ENCODE assay signal across 8 mouse cellular contexts in the genomic region with DNA sequence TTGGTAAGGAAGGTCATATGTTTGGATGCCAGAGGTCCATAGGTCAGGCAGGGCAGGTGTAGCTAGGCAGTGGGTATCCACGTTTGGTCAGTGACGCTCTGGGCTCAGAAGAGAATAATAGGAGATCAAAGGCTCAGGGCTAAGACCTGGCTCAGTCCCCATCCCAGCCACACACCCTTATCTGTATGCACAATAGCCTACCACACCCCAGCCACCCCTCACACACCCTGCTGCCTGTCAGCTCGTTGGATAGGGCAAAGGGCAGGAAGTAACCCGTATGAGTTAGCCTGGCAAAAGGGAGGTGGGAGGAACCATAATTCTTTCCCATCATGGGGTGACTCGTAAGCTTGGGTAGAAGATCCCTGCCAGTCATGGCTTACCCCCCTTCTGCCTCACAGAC. TPM values are rescaled to one million over a fixed set of nuclear protein-coding genes. Genes with fewer than 3 reads are reported as not detected.
DNase-seq lines count a peak whose midpoint lies in the region; ATAC-seq and TF ChIP-seq lines count a peak whose summit lies in the region.
"Had no signal": no experiment of that assay in that cellular context is flagged by ENCODE, and none has a peak within 500 bp of the region (broad histone marks: within the 10 kb centered on the region; RNA-seq: fewer than 3 reads in every experiment).

No protein-coding gene starts in this region.

- peak; percentile 11; the same call in 1 of the 2 replicates for ATAC-seq in lung, embryonic 15.5 days (ENCODE audit: borderline replicate concordance, extremely low read depth, low FRiP score, low TSS enrichment)
- no peak for ATAC-seq in lung, postnatal 0 days
- ATAC-seq in intestine, embryonic 15.5 days = peak; percentile 81

- 46% methylated on average over 5 of the region's 5 CpGs for WGBS in lung, embryonic 15.5 days
- WGBS in lung, postnatal 0 days = 40% methylated on average over 5 of the region's 5 CpGs
- 32% methylated on average over 5 of the region's 5 CpGs for WGBS in intestine, embryonic 15.5 days
- 13% methylated on average over 5 of the region's 5 CpGs for WGBS in small intestine, adult 2 months

- TF ChIP-seq POLR2A in small intestine, adult 2 months (IDR thresholded peaks at IDR 0.05; ENCODE audit: low read depth, low read length) = no peak

- no peak overlapping the region for H3K27ac ChIP-seq in lung, embryonic 15.5 days
- H3K27ac ChIP-seq in lung, postnatal 0 days (ENCODE audit: low read length) = no peak overlapping the region
- 0 out of 2 replicates have a peak overlapping the region, but pooled peaks have one; percentile 17 for H3K27ac ChIP-seq in intestine, embryonic 15.5 days
- H3K27ac ChIP-seq in small intestine, adult 2 months (ENCODE audit: insufficient read depth, low read depth, low read length) = peak overlapping the region; percentile 62
- H3K27ac ChIP-seq: limb, embryonic 12.5 days had no signal

- no peak for TF ChIP-seq EP300 in lung, postnatal 0 days (IDR thresholded peaks at IDR 0.05)

- H3K36me3 ChIP-seq in lung, embryonic 15.5 days = peaks cover 51% of the 10 kb centered on the region
- peaks cover 35% of the 10 kb centered on the region; the same call in 1 of the 2 replicates for H3K36me3 ChIP-seq in lung, postnatal 0 days (ENCODE audit: insufficient read depth, low read length)
- peaks cover 31% of the 10 kb centered on the region for H3K36me3 ChIP-seq in intestine, embryonic 15.5 days
- peaks cover 37% of the 10 kb centered on the region for H3K36me3 ChIP-seq in small intestine, adult 2 months (ENCODE audit: control insufficient read depth, insufficient read depth, low read length)

- no peaks in the 10 kb centered on the region for H3K9me3 ChIP-seq in lung, embryonic 15.5 days
- H3K9me3 ChIP-seq in lung, postnatal 0 days (ENCODE audit: low read length) = no peaks in the 10 kb centered on the region
- no peaks in the 10 kb centered on the region for H3K9me3 ChIP-seq in intestine, embryonic 15.5 days
- H3K9me3 ChIP-seq: limb, embryonic 12.5 days had no signal

- H3K4me1 ChIP-seq in lung, embryonic 15.5 days = peaks cover 54% of the 10 kb centered on the region
- H3K4me1 ChIP-seq in lung, postnatal 0 days (ENCODE audit: insufficient read depth, low read depth, low read length) = peaks cover 30% of the 10 kb centered on the region; the same call in 1 of the 2 replicates
- H3K4me1 ChIP-seq in intestine, embryonic 15.5 days (replicated peaks) = peaks cover 59% of the 10 kb centered on the region
- H3K4me1 ChIP-seq in small intestine, adult 2 months (ENCODE audit: control insufficient read depth, insufficient read depth, insufficient read length, low read length) = peaks cover 54% of the 10 kb centered on the region

- no peak for DNase-seq in lung, postnatal 0 days (ENCODE audit: low spot score)
- DNase-seq in c-Kit-positive CD71-positive TER-119-positive erythroid progenitor cells, embryonic 14.5 days (ENCODE audit: low spot score) = peak; percentile 79
- no peak for DNase-seq in MN1 (ENCODE audit: low spot score)
- no peak for DNase-seq in retina, postnatal 1 day

- TF ChIP-seq CTCF in lung, postnatal 0 days (IDR thresholded peaks at IDR 0.05) = no peak
- TF ChIP-seq CTCF in small intestine, adult 2 months (IDR thresholded peaks at IDR 0.05; ENCODE audit: extremely low read depth, insufficient read length, insufficient replicate concordance, low read depth, low read length) = no peak

- no peaks in the 10 kb centered on the region for H3K27me3 ChIP-seq in lung, embryonic 15.5 days
- H3K27me3 ChIP-seq in lung, postnatal 0 days (replicated peaks; ENCODE audit: insufficient read depth, low read length) = no peaks in the 10 kb centered on the region
- no peaks in the 10 kb centered on the region for H3K27me3 ChIP-seq in intestine, embryonic 15.5 days (replicated peaks)
- H3K27me3 ChIP-seq in small intestine, adult 2 months (ENCODE audit: control insufficient read depth, insufficient read depth, low read length) = no peaks in the 10 kb centered on the region
- H3K27me3 ChIP-seq: limb, embryonic 12.5 days had no signal

- no peak overlapping the region for H3K4me3 ChIP-seq in lung, embryonic 15.5 days
- H3K4me3 ChIP-seq in lung, postnatal 0 days (ENCODE audit: low read depth, low read length) = no peak overlapping the region
- no peak overlapping the region for H3K4me3 ChIP-seq in intestine, embryonic 15.5 days (replicated peaks)
- peak overlapping the region; percentile 38 for H3K4me3 ChIP-seq in small intestine, adult 2 months (ENCODE audit: low read depth, low read length)

- H3K4me2 ChIP-seq in lung, embryonic 15.5 days = no peak overlapping the region
- no peak overlapping the region for H3K4me2 ChIP-seq in lung, postnatal 0 days (replicated peaks; ENCODE audit: low read depth, low read length)
- peak overlapping the region; percentile 26; the same call in 1 of the 2 replicates for H3K4me2 ChIP-seq in intestine, embryonic 15.5 days (replicated peaks)
- H3K4me2 ChIP-seq: limb, embryonic 12.5 days had no signal

- no peak overlapping the region for H3K9ac ChIP-seq in lung, embryonic 15.5 days
- no peak overlapping the region for H3K9ac ChIP-seq in lung, postnatal 0 days (replicated peaks; ENCODE audit: low read depth)
- H3K9ac ChIP-seq in intestine, embryonic 15.5 days = no peak overlapping the region
- H3K9ac ChIP-seq: limb, embryonic 12.5 days had no signal

RNA-seq across cellular contexts. Expression of a gene that starts 6.8 kb away (rescaled TPM):
- polyA plus RNA-seq in lung, embryonic 15.5 days (2015; fragmentation: Nextera tagmentation; extraction: Ambion mirVana) = 8.8 and 9.3 TPM in 2 replicates
- 9.8 and 11.5 TPM in 2 replicates for polyA plus RNA-seq in lung, postnatal 0 days (2015; fragmentation: Nextera tagmentation; extraction: Ambion mirVana)
- polyA plus RNA-seq in intestine, embryonic 15.5 days (2015; fragmentation: Nextera tagmentation; extraction: Ambion mirVana) = 6.8 and 8.1 TPM in 2 replicates
- polyA plus RNA-seq in small intestine, adult 2 months (2012; rRNA removed) = 17.0 and 29.4 TPM in 2 replicates

RNA-seq across cellular contexts. Expression of a gene that starts 12.1 kb away (rescaled TPM):
- 17.1 and 17.4 TPM in 2 replicates for polyA plus RNA-seq in lung, embryonic 15.5 days (2015; fragmentation: Nextera tagmentation; extraction: Ambion mirVana)
- 5.4 and 5.8 TPM in 2 replicates for polyA plus RNA-seq in lung, postnatal 0 days (2015; fragmentation: Nextera tagmentation; extraction: Ambion mirVana)
- 15.0 and 15.3 TPM in 2 replicates for polyA plus RNA-seq in intestine, embryonic 15.5 days (2015; fragmentation: Nextera tagmentation; extraction: Ambion mirVana)
- 3.3 and 7.2 TPM in 2 replicates for polyA plus RNA-seq in small intestine, adult 2 months (2012; rRNA removed)

RNA-seq across cellular contexts. Expression of a gene that starts 21.5 kb away (rescaled TPM):
- polyA plus RNA-seq in lung, embryonic 15.5 days (2015; fragmentation: Nextera tagmentation; extraction: Ambion mirVana) = 0.69 and 0.96 TPM in 2 replicates
- 0.33 and 0.55 TPM in 2 replicates for polyA plus RNA-seq in lung, postnatal 0 days (2015; fragmentation: Nextera tagmentation; extraction: Ambion mirVana)
- 0.19 TPM in 1 of 2 replicates, not detected in the other for polyA plus RNA-seq in intestine, embryonic 15.5 days (2015; fragmentation: Nextera tagmentation; extraction: Ambion mirVana)
- 1.7 and 3.7 TPM in 2 replicates for polyA plus RNA-seq in small intestine, adult 2 months (2012; rRNA removed)

RNA-seq across cellular contexts. Expression of a gene that starts 30.2 kb away (rescaled TPM):
- polyA plus RNA-seq in lung, embryonic 15.5 days (2015; fragmentation: Nextera tagmentation; extraction: Ambion mirVana) = not detected in 2 replicates
- polyA plus RNA-seq in lung, postnatal 0 days (2015; fragmentation: Nextera tagmentation; extraction: Ambion mirVana) = not detected in 2 replicates
- polyA plus RNA-seq in intestine, embryonic 15.5 days (2015; fragmentation: Nextera tagmentation; extraction: Ambion mirVana) = not detected in 2 replicates
- 0.14 TPM in 1 of 2 replicates, not detected in the other for polyA plus RNA-seq in small intestine, adult 2 months (2012; rRNA removed)
- polyA plus RNA-seq: limb, embryonic 12.5 days had no signal

RNA-seq across cellular contexts. Expression of a gene that starts 43.6 kb away (rescaled TPM):
- 27.8 and 30.9 TPM in 2 replicates for polyA plus RNA-seq in lung, embryonic 15.5 days (2015; fragmentation: Nextera tagmentation; extraction: Ambion mirVana)
- polyA plus RNA-seq in lung, postnatal 0 days (2015; fragmentation: Nextera tagmentation; extraction: Ambion mirVana) = 39.3 and 51.1 TPM in 2 replicates
- polyA plus RNA-seq in intestine, embryonic 15.5 days (2015; fragmentation: Nextera tagmentation; extraction: Ambion mirVana) = 30.8 and 31.2 TPM in 2 replicates
- 67.7 and 167 TPM in 2 replicates for polyA plus RNA-seq in small intestine, adult 2 months (2012; rRNA removed)

Comparison
In these comparisons a context has a peak if more than half of its experiments do, and no peak if none do; other contexts are left out.
1. H3K27ac ChIP-seq: peak in intestine, embryonic 15.5 days (single experiment) and small intestine, adult 2 months (single experiment); none in lung, embryonic 15.5 days (single experiment) and lung, postnatal 0 days (single experiment).